In genomic region chr10:110283879-110284278, GRCm38 (mm10) we compare ENCODE assay signal across 19 mouse cellular contexts.
DNase-seq lines count a peak whose midpoint lies in the region; ATAC-seq and TF ChIP-seq lines count a peak whose summit lies in the region.
"Had no signal": no experiment of that assay in that cellular context is flagged by ENCODE, and none has a peak within 500 bp of the region (broad histone marks: within the 10 kb centered on the region; RNA-seq: fewer than 3 reads in every experiment).

No protein-coding gene starts in this region.

- peaks cover 3% of the 10 kb centered on the region; the same call in 1 of the 2 replicates for H3K4me1 ChIP-seq in lung, embryonic 16.5 days (replicated peaks; ENCODE audit: control insufficient read depth, insufficient read depth, low read length)
- no peaks in the 10 kb centered on the region for H3K4me1 ChIP-seq in intestine, postnatal 0 days (replicated peaks; ENCODE audit: control insufficient read depth, insufficient read depth, low read length)
- H3K4me1 ChIP-seq: embryonic facial prominence, embryonic 10.5 days; liver, embryonic 13.5 days had no signal

- no peaks in the 10 kb centered on the region for H3K36me3 ChIP-seq in lung, embryonic 16.5 days (ENCODE audit: control insufficient read depth, insufficient read depth, low read length)
- no peaks in the 10 kb centered on the region for H3K36me3 ChIP-seq in intestine, postnatal 0 days (ENCODE audit: control insufficient read depth, insufficient read depth)
- H3K36me3 ChIP-seq: embryonic facial prominence, embryonic 10.5 days; liver, embryonic 13.5 days had no signal

- TF ChIP-seq CTCF in intestine, postnatal 0 days (IDR thresholded peaks at IDR 0.05; ENCODE audit: low read depth), result no peak

- intact Hi-C loops in left cerebral cortex, postnatal 4 days (cut with DNase I), result no loop called here

- peak; percentile 57; the same call in 1 of the 2 replicates for ATAC-seq in frontal cortex, adult (ENCODE audit: low TSS enrichment)
- ATAC-seq in lung, embryonic 16.5 days (ENCODE audit: low read depth), result peak; percentile 83
- ATAC-seq in intestine, postnatal 0 days, result no peak
- ATAC-seq: CD4-positive, CD25-positive, alpha-beta regulatory T cell, adult 4 months; midbrain, embryonic 16.5 days had no signal

- no peak overlapping the region for H3K4me3 ChIP-seq in lung, embryonic 16.5 days (ENCODE audit: low read length)
- no peak overlapping the region for H3K4me3 ChIP-seq in intestine, postnatal 0 days (ENCODE audit: low read depth, low read length)
- H3K4me3 ChIP-seq: embryonic facial prominence, embryonic 10.5 days; erythroblast, embryonic 14.5 days; gastrocnemius, adult 2 months; heart, adult 2 months; liver, embryonic 13.5 days had no signal

- no peaks in the 10 kb centered on the region for H3K27me3 ChIP-seq in lung, embryonic 16.5 days (ENCODE audit: control insufficient read depth, insufficient read depth, low read depth, low read length)
- no peaks in the 10 kb centered on the region for H3K27me3 ChIP-seq in intestine, postnatal 0 days (replicated peaks; ENCODE audit: control insufficient read depth, insufficient read depth, low read length)
- H3K27me3 ChIP-seq: liver, embryonic 13.5 days had no signal

- H3K9ac ChIP-seq in lung, embryonic 16.5 days (ENCODE audit: low read length), result no peak overlapping the region
- no peak overlapping the region for H3K9ac ChIP-seq in intestine, postnatal 0 days (ENCODE audit: low read depth, low read length)
- H3K9ac ChIP-seq: liver, embryonic 13.5 days had no signal

- 43% methylated on average over 3 of the region's 3 CpGs for WGBS in lung, embryonic 16.5 days
- 66% methylated on average over 3 of the region's 3 CpGs for WGBS in intestine, postnatal 0 days

- H3K4me2 ChIP-seq in lung, embryonic 16.5 days (ENCODE audit: low read depth, low read length), result no peak overlapping the region
- H3K4me2 ChIP-seq in intestine, postnatal 0 days (replicated peaks; ENCODE audit: low read depth), result no peak overlapping the region
- H3K4me2 ChIP-seq: liver, embryonic 13.5 days had no signal

- H3K9me3 ChIP-seq in lung, embryonic 16.5 days (ENCODE audit: control insufficient read depth, low read length), result no peaks in the 10 kb centered on the region
- no peaks in the 10 kb centered on the region for H3K9me3 ChIP-seq in intestine, postnatal 0 days (ENCODE audit: control insufficient read depth)
- H3K9me3 ChIP-seq: embryonic facial prominence, embryonic 10.5 days; liver, embryonic 13.5 days had no signal

- no peak overlapping the region for H3K27ac ChIP-seq in lung, embryonic 16.5 days (ENCODE audit: low read length)
- no peak overlapping the region for H3K27ac ChIP-seq in intestine, postnatal 0 days (ENCODE audit: low read depth, low read length)
- H3K27ac ChIP-seq: embryonic facial prominence, embryonic 10.5 days; gastrocnemius, adult 2 months; heart, adult 2 months; liver, embryonic 13.5 days had no signal

- DNase-seq in frontal cortex, postnatal 14 days (ENCODE audit: low spot score in 2 of 2), result no peak
- DNase-seq in left cerebral cortex, postnatal 4 days, result peak; percentile 78
- DNase-seq in left cerebral cortex, adult 18-20 months (ENCODE audit: low spot score in 2 of 2), result no peak
- peak; percentile 1 for DNase-seq in lung, postnatal 25 days (ENCODE audit: low spot score)
- DNase-seq: adrenal gland, adult 2 months; gastrocnemius, adult 2 months; heart, adult 2 months; kidney, adult 18-20 months; kidney, postnatal 25 days; liver, embryonic 13.5 days; spleen, adult 18-20 months; thymus, postnatal 14 days had no signal

Comparison
In these comparisons a context has a peak if more than half of its experiments do, and no peak if none do; other contexts are left out.
1. DNase-seq: peak in left cerebral cortex, postnatal 4 days (single experiment) and lung, postnatal 25 days (single experiment); none in frontal cortex, postnatal 14 days (0 of 2) and left cerebral cortex, adult 18-20 months (0 of 2).